Mouse (Mus musculus): ENCODE results near the gene Stab1. TPM values are rescaled to one million over a fixed set of nuclear protein-coding genes. Genes with fewer than 3 reads are reported as not detected.

Gene Stab1
- polyA plus RNA-seq, 2 experiments from 2014 or later, result 0.91 to 2.7 TPM

DNA sequence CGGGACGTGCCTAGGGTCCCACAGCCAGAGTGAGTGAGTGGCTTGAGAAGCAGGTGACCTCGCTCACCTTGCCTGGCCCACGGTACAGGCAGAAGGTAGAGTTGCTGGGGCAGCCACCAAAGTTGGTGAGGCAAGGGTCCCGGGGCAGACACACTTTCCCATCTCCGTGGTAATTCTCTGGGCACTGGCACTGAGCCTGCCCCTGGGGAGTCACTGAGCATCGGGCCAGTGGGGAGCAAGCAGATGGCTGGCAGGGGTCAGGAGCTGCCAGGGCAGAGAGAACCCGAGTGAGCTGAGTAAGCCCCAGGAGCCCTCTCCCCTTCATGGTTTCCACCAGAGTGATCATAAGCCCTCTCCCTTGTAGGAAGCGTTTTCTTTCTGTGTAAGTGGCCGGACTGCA is 6.8 kb downstream of the Stab1 start:
- no peak for ATAC-seq

DNA sequence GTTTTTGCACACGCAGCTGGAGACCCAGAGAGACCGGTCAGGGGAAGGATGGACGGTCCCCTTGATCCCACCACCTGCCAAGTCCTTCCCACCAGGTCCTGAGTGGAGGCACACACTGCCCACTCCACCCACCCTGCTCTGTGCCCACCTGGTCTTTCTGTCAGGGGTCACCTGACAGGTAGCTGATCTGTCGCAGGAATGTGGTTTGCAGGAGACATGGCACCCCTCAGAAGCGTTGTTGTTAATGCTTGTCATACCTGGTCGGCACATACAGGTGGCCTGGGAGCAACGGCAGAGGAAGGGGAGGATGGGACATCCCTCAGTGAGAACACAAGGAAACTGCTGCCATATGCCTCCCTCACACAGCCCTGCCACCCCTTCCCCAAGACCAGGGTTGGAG is 7.2 kb downstream of the Stab1 start:
- no peak for ATAC-seq

DNA sequence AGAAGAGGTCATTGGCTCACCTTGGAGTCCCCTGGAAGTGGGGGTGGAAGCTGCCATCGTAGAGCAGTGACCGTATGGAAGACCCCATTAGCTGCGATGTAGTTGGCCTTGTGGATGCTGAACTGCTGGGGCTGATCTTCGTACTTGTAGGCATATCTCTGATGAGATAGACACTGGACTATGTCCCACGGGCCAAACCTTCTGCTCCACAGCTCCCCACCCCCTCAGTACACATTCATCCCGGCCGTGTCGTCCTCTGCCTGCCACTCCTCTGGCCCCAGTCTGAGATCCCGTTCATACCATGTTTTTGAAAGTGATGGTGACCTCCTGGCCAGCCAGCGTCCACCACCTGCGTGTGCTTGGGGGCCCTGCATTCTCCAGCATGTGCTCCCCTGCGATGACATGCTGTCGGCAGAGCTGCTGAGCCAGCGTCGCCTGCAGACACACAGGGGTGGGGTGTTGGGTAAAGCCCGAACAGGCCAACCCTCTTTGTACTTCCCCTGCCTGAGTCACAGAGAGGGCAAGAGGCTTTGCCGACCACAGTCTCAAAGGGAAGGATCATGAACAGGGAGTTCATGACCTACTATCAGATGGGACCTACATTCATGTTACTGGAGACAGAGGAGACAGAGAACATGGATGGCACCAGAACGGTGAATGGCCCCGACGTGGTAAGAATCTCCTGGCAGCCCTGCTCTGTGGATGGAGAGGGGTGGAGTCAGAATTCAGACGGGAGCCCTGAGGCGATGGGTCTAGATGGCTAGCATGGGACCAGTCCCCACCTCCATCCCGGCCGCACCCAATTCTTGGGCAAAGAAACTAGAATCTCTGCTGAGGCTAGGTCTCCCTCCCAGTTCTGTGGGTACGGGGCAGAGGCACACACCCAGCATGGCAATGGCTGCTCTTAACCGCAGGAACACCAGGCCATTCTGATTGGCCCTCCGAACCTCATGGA is 8.0 kb downstream of the Stab1 start:
- ATAC-seq, result peak; percentile 72

DNA sequence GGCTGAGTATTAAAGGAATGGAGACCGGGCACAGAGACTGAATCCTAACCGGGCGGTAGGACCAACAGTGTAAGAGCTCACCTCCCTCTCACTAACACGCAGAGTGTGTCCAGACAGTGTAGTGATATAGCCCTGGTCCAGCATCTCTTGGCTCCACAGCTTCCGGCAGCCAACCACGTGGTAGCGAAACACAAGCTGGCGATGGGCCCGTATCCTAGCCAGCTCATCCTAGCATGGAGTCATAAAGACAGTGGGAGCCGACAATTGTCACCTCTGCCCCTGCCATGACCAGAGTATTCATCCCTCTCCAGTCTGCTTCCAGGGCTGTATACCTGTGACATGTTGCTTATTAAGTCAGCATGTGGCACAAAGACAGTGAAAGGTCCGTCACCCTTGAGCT is 22.7 kb downstream of the Stab1 start:
- no peak for ATAC-seq

DNA sequence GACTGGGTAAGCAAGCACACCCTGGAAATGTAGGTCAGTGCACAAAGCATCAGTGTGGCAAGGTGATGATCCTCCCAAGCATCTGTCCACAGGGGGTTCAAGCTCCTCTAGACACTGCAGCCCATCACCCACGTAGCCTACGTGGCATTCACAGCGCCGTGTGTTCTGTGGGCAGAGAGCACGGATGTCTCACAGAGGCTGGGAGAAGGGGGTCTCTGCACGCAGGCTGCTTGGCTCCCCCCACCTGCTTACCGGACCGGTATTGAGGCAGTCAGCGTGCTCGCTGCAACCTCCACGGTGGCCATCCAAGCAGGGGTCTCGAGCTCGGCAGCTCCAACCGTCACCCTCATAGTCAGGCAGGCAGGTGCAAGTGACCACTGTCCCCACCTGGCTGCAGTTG is 27.4 kb downstream of the Stab1 start:
- ATAC-seq, result no peak

DNA sequence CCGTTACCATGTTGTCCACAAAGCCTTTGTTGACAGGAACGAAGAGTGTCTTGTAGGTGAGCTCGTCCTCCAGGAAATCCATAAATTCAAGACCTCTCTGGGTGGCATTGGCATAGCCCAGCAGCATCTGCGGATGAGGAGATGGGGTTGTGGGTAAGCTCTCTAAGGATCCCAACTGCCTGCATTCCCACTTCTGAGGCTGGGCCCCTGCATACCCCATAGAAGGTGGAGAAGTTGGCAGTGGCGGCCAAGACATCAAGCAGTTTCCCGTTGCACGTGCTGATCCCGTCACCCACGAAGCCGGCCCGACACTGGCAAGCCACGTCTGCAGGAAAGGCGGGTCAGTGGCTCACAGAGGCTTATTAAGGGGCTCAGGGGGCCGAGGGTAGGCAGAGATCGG is 28.3 kb downstream of the Stab1 start:
- ATAC-seq, result no peak

DNA sequence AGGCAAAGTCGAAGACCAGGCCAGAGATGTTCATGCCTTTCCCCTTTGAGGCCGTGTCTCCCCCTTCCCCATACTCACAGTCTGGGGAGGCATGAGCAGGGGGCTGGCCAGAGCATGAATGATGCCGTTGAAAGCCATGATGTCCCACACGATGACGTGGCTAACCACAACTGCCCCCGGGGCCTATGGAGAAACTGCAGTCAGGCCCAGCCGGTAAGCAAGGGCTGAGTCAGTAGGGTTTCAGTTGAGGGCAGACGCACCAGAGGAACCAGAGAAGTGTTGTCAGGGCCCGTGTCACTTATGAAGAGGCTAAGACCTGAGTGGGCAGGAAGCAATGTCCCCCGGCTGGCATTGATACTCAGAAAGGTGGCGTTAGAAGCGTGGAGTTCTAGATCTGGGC is 28.8 kb downstream of the Stab1 start:
- no peak for ATAC-seq

DNA sequence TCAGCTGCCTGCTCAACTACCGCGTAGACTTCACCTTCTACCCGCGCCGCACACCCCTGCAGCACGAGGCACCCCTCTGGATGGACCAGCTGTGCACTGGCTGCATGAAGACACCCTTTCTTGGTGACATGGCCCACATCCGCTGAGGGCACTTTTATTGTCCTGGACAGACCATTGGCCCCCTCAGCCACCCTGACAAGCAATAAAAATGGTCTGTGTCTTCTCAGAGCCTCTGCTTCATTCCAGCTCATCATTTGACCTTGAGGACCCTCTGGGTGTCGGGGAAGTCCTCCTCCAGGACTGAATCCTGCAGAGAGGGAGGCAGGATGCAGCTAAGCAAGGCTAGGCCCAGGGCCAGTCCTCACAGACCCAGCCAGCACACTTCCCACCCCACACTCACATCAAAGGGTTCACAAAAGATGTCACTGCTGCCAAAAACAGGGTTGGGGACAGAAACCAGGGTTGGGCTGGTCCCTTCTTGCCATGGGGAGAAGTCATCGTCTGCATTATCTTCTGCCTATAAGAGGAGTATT is 29.5 kb downstream of the Stab1 start:
- ATAC-seq, result no peak

DNA sequence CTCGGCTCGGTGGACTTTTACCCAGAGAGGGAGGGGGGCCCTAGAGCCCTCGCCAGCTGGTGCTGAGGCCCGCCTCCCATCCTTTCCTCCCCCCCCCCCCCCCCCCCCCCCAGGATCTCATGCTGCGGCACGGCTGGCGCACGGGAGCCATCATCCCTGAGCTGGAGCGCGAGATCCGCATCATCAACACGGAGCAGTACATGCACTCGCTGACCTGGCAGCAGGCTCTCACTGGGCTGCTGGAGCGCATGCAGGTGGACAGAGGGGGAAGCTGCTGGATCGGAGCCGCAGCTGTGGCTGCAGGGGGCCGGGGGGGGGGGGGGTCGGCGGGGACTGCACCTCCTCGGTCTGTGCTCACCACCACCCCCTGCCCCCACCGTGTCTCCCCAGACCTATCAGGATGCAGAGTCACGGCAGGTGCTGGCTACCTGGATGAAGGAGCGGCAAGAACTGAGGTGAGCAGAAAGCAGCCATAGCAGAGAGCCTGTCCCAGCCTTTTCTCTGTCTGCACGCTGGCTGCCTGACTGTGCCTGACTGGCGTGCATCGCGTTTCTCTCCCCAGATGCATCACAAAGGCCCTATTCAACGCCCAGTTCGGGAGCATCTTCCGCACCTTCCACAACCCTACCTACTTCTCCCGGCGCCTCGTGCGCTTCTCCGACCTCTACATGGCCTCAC is 30.1 kb downstream of the Stab1 start:
- no peak for ATAC-seq

DNA sequence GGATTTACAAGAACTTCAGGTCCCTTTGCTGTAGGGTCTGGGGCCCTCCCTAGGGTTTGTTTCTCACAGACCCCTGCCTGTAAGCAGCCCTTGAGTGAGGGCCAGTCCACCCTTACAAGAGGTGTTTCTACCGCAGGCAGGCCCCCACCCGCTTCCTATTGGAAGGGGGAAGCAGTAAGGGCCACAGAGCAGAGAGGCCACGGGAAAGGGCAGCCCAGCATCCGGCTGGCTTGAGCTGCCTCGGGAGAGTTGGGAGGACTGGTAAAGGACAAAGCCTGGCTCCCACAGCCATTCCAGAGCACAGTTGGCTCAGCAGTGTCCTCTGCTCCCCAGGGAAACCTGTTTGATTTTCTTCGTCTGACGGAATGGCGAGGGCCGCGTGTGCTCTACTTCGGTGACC is 30.6 kb downstream of the Stab1 start:
- ATAC-seq, result no peak

DNA sequence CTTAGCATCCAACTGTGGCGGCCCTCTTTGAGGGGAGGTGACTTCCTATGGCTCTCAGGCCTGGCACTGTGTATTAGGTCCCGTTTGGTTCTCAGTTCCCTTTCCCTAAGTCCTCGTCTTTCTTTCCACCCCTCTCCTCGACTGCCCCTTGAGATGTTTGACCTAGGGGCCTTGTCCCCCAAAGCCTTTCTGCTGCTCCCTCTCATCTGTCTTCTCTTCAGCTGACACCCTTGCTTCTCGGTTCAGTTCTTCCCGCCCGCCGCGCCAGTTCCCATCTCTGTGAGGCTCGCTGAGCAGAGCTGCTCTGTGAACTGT is 31.2 kb downstream of the Stab1 start:
- ATAC-seq, result no peak

DNA sequence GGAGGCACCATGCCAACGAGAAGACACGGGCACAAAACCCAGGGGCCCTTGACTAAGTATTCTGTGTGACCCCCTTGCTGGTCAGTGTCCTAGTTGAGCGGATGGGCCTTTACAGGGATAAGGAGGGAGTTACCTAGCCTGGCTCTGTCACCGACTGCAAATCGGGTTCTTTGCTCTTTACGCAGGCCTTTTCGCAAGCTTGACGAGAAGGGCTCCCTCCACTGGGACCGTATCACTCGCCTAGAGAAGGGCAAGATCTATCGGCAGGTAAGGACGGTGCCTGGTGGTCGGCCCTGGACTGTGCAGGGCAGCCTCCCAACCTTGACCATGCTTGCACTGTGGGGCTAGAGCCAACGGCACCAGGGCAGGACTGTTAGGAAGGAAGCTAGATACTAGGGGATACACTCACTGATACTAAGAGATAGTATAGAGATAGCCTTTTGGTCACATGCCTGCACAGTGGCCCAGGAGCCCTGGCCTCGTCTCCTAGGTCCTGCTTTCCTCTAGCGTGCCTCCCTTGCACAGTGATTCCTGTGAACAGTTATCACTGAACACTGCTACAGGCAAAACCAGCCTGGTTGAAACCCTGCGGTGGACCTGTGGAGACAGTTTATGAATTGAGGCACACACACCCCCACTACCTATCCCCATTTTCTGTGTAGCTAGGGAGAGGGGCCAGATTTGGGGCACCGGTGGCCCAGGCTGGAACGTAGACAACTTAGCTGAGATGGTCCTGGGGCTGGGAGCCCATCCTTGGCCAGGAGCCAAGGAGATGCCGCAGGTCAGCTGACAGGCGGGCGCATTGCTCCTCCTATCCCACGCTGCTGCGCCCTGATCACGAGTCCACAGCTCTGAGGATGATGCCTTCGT is 31.8 kb downstream of the Stab1 start:
- no peak for ATAC-seq

DNA sequence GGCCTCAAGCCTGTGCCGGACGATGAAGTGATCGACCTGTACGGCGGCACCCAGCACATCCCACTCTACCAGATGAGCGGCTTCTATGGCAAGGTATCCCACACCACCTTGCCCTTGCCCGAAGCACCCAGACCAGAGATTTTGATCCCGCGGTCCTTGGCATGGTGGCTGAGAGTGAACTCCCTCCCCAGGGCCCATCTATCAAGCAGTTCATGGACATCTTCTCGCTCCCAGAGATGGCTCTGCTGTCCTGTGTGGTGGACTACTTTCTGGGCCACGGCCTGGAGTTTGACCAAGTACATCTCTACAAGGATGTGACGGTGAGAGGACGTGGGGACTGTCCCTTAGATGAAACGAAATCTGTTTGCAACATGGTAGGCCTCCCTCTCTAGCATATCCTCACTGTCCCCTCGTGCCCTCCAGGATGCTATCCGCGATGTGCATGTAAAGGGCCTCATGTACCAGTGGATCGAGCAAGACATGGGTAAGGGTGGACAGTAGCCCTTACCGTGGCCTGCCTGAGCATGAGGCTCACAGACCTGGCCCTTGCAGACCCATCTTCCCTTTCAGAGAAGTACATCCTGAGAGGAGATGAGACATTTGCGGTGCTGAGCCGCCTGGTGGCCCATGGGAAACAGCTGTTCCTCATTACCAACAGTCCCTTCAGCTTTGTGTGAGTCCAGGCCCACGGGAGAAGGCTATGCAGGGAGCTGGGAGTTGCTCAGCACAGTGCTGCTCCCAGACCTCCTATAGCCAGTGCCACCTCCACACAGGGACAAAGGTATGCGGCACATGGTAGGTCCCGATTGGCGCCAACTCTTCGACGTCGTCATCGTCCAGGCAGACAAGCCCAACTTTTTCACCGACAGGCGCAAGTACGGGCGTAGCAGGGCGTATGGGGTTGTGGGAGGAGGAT is 32.7 kb downstream of the Stab1 start:
- no peak for ATAC-seq

DNA sequence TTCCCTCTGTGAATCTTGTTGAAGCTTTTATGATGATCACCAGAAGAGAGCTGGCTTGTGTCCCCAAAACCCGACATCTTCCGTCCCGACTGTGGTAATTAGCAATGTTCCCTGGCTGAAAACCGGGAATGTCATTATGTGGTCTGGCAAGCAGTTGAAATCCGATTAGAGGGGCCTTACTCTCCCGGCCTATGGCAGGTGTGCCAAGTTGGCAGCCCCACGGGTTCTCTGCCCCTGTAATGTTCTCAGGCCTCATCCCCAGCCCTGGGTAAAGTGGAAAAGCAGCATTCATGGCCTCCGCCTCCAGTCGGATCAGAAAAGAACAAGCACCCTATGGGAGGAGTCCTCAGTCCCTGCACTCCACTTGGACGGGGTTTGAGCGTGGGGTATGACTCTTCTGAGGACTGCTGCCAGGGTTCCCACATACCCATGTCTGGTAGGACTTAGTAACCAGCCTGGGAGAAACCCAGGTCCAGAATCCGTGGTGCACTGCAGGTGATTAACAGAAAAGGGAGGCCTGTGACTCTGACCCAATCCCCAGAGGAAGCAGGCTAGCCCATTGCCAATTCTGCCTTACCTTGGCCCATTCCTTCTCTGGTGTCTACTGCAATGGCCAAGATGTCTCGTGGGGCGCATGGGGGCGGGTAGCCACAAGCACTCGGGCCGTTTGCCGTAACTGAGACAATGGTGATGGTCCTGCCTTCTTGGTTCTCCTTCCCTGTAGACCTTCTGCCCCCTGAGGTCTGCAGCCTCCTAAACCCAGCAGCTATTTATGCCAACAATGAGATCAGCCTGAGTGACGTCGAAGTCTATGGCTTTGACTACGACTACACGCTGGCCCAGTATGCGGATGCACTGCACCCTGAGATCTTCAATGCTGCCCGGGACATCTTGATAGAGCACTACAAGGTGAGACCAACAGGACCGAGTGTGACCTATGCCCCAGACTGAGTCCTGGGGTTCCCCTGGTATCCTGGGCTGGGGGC is 34.1 kb downstream of the Stab1 start:
- ATAC-seq, result no peak

DNA sequence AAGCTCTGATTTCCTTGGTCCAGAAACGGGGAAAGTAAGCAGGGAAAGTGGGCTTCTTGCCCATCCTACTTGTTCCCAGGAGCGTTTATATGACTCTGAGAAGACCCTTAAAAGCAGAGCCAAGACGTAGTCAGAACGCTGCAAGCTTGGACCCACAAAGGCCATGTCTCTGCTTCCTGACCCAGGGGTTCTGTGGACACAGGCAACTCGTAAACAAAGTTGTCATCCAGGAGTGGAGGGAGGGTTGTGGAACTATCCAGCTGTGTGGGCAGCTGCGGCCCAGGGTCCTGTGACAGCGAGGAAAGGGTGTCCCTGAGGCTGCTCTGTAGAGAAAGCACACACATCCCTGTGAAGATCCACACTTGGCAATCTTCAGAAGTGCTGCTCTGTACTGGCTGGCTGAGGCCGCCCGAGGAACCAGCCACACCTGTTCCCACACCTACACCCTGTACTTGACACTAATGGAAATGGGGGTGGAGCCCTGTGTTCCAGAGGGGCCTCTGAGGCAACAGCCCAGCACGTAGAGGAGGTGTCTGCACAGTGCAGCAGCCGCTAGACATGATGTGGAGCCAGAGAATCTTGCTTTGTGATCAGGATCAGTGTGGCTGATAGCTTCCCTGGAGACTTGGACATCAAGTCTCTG is 35.3 kb downstream of the Stab1 start:
- ATAC-seq, result no peak

DNA sequence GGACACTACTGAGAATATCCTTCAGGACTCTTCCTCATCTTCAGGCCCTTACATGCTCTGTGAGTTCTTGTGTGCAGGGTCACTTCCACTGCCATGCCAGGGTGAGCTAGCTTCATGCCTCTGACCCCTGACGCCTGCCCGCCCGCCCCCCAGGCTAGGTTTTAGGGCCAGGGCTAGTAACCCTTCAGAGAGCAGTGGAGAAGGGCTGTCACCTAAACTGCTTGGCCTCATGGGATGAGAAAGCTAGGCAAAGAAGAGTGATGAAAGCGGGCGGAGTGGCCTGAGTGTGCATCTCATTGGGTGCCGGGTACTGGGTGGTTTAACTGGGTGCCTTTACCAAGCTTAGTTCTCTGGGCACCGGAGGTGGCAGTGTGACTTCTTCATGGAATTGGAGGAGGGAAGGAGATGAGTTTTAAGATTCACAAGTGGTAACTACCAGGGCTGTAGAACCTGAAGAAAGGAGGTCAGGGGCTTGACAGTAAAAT is 35.9 kb downstream of the Stab1 start:
- no peak for ATAC-seq

DNA sequence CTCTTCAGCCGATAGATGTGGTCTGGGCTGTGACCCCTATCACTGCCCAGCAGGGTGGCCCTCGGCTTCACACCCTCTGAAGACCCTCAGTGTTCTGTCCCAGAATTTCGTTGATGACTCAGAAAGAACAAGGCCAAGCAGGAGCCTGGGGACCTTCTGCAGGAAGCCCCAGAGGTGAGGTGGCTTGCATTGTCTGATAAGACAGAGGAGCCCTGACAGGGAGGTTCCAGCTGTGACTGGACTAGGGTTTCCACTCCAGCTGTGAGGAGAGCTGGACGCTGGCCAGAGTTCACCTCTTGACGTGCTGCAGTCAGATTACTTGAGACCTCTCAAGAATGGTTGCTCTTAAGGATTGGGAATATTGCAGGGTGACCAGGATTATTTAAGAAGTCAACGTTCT is 36.4 kb downstream of the Stab1 start:
- no peak for ATAC-seq

DNA sequence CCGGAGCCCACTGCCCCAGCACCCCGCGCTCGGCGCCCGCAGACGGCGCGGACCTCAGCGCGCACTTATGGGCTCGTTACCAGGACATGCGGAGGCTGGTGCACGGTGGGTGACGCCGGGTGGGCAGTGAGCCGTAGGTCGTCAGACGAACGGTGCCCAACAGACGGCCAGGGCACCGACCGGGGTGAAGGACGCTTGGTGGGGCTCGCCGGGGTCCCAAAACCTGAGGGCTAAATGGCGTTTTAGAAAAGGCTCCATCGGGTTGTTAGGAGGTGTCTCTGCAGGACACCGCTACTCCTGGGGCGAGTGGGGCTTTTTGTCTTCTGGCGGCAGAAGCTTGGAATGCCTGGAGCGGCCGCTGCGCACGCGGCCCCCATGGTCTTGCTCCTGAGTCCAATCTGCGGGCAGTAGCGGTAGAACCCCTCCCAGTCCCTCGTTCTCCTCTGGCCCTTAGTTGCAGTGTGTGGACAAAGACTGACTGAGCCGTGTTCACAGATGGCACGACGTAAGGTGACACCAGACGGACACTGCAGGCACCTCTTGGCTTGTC is 37.1 kb downstream of the Stab1 start:
- ATAC-seq, result no peak
